In genomic region chr5:123470784-123471400, GRCm38 (mm10) we compare ENCODE assay signal across 12 mouse cellular contexts. TPM values are rescaled to one million over a fixed set of nuclear protein-coding genes. Genes with fewer than 3 reads are reported as not detected.
A peak's percentile ranks its signal among the peaks of the same experiment; 100 is the strongest.
DNase-seq lines count a peak whose midpoint lies in the region; ATAC-seq and TF ChIP-seq lines count a peak whose summit lies in the region.
"Had no signal": no experiment of that assay in that cellular context is flagged by ENCODE, and none has a peak within 500 bp of the region (broad histone marks: within the 10 kb centered on the region; RNA-seq: fewer than 3 reads in every experiment).

No protein-coding gene starts in this region.

- intact Hi-C loops in heart, postnatal 14 days (cut with DNase I): no loop called here

- TF ChIP-seq EP300 in heart, postnatal 0 days (IDR thresholded peaks at IDR 0.05; ENCODE audit: low read depth): no peak

- ATAC-seq in heart, postnatal 0 days (ENCODE audit: insufficient read depth, low read depth): no peak
- peak; percentile 92 for ATAC-seq in CD4-positive, CD25-positive, alpha-beta regulatory T cell, adult 4 months
- ATAC-seq in embryonic facial prominence, embryonic 13.5 days (ENCODE audit: insufficient number of reproducible peaks, insufficient read depth, low FRiP score, low TSS enrichment, low read depth): no peak
- ATAC-seq in liver, embryonic 16.5 days (ENCODE audit: low read depth): no peak
- no peak for ATAC-seq in forebrain, embryonic 12.5 days (ENCODE audit: low FRiP score)
- ATAC-seq in erythroid progenitor cell, adult 5-6 weeks (replicated peaks; ENCODE audit: low FRiP score, poor library complexity, severe bottlenecking): no peak

- no peaks in the 10 kb centered on the region for H3K27me3 ChIP-seq in heart, postnatal 0 days (ENCODE audit: control insufficient read depth, insufficient read depth, low read length)
- no peaks in the 10 kb centered on the region for H3K27me3 ChIP-seq in embryonic facial prominence, embryonic 13.5 days
- H3K27me3 ChIP-seq in liver, embryonic 16.5 days (ENCODE audit: control insufficient read depth, insufficient read depth, low read depth, low read length): no peaks in the 10 kb centered on the region
- H3K27me3 ChIP-seq in forebrain, embryonic 12.5 days: no peaks in the 10 kb centered on the region

- no peak overlapping the region for H3K27ac ChIP-seq in heart, postnatal 0 days (ENCODE audit: low read depth)
- no peak overlapping the region for H3K27ac ChIP-seq in embryonic facial prominence, embryonic 13.5 days
- H3K27ac ChIP-seq in liver, embryonic 16.5 days (ENCODE audit: low read length): no peak overlapping the region
- H3K27ac ChIP-seq in forebrain, embryonic 12.5 days: no peak overlapping the region

- H3K4me1 ChIP-seq in heart, postnatal 0 days (ENCODE audit: control insufficient read depth, insufficient read depth): peaks cover 6% of the 10 kb centered on the region; the same call in 1 of the 2 replicates
- no peaks in the 10 kb centered on the region for H3K4me1 ChIP-seq in embryonic facial prominence, embryonic 13.5 days
- H3K4me1 ChIP-seq in liver, embryonic 16.5 days (ENCODE audit: control insufficient read depth, low read depth, low read length): no peaks in the 10 kb centered on the region
- no peaks in the 10 kb centered on the region; the same call in 1 of the 2 replicates for H3K4me1 ChIP-seq in forebrain, embryonic 12.5 days

- H3K4me2 ChIP-seq in heart, postnatal 0 days (ENCODE audit: low read depth, low read length): peak overlapping the region; percentile 56
- H3K4me2 ChIP-seq in embryonic facial prominence, embryonic 13.5 days: no peak overlapping the region
- 0 out of 2 replicates have a peak overlapping the region, but pooled peaks have one; percentile 4 for H3K4me2 ChIP-seq in liver, embryonic 16.5 days (ENCODE audit: low read depth, low read length)
- no peak overlapping the region for H3K4me2 ChIP-seq in forebrain, embryonic 12.5 days

- DNase-seq in heart, postnatal 0 days (ENCODE audit: low spot score): no peak
- no peak for DNase-seq in heart, postnatal 14 days
- no peak for DNase-seq in urinary bladder, postnatal 10 days (ENCODE audit: low spot score)
- DNase-seq: cerebellum, adult 18-20 months had no signal

- no peaks in the 10 kb centered on the region for H3K9me3 ChIP-seq in heart, postnatal 0 days (replicated peaks; ENCODE audit: control insufficient read depth, low read length)
- H3K9me3 ChIP-seq in embryonic facial prominence, embryonic 13.5 days: no peaks in the 10 kb centered on the region
- H3K9me3 ChIP-seq in liver, embryonic 16.5 days (replicated peaks; ENCODE audit: control insufficient read depth, low read length): no peaks in the 10 kb centered on the region
- H3K9me3 ChIP-seq in forebrain, embryonic 12.5 days: no peaks in the 10 kb centered on the region

- peak overlapping the region; percentile 17; the same call in 1 of the 2 replicates for H3K4me3 ChIP-seq in heart, postnatal 0 days (ENCODE audit: low read depth, low read length)
- no peak overlapping the region for H3K4me3 ChIP-seq in embryonic facial prominence, embryonic 13.5 days
- H3K4me3 ChIP-seq in liver, embryonic 16.5 days (ENCODE audit: low read depth, low read length): no peak overlapping the region
- H3K4me3 ChIP-seq in forebrain, embryonic 12.5 days (replicated peaks): no peak overlapping the region

- no peaks in the 10 kb centered on the region for H3K36me3 ChIP-seq in heart, postnatal 0 days (replicated peaks; ENCODE audit: control insufficient read depth, insufficient read depth, low read length)
- H3K36me3 ChIP-seq in embryonic facial prominence, embryonic 13.5 days: no peaks in the 10 kb centered on the region
- no peaks in the 10 kb centered on the region for H3K36me3 ChIP-seq in liver, embryonic 16.5 days (ENCODE audit: control insufficient read depth, insufficient read depth)
- H3K36me3 ChIP-seq in forebrain, embryonic 12.5 days (replicated peaks): no peaks in the 10 kb centered on the region

- 11% methylated on average over 10 of the region's 10 CpGs for WGBS in heart, postnatal 0 days
- WGBS in embryonic facial prominence, embryonic 13.5 days: 62% methylated on average over 10 of the region's 10 CpGs
- WGBS in liver, embryonic 16.5 days (ENCODE audit: insufficient replicate concordance): 1% methylated on average over 10 of the region's 10 CpGs
- 74% methylated on average over 10 of the region's 10 CpGs for WGBS in forebrain, embryonic 12.5 days

- 0 out of 2 replicates have a peak overlapping the region, but pooled peaks have one; percentile 37 for H3K9ac ChIP-seq in heart, postnatal 0 days (replicated peaks; ENCODE audit: low read depth, low read length)
- peak overlapping the region; percentile 32; the same call in 1 of the 2 replicates for H3K9ac ChIP-seq in embryonic facial prominence, embryonic 13.5 days
- H3K9ac ChIP-seq in liver, embryonic 16.5 days (ENCODE audit: low read depth, low read length): no peak overlapping the region
- no peak overlapping the region for H3K9ac ChIP-seq in forebrain, embryonic 12.5 days

- TF ChIP-seq CTCF in heart, postnatal 0 days (IDR thresholded peaks at IDR 0.05; ENCODE audit: low read depth): no peak

RNA-seq across cellular contexts. Expression of gene Lrrc43, which starts 18.2 kb away (rescaled TPM):
- not detected in 2 replicates for total RNA-seq in heart, postnatal 0 days (2014; rRNA removed; ENCODE audit: low replicate concordance)
- polyA plus RNA-seq in heart, postnatal 0 days (2015; fragmentation: Nextera tagmentation; extraction: Ambion mirVana): 0.05 TPM in 1 of 2 replicates, not detected in the other
- total RNA-seq in heart, postnatal 14 days (2021): under 1 TPM in 1 of 2 experiments, not detected in 1; 0.22 TPM
- polyA plus RNA-seq in CD4-positive, CD25-positive, alpha-beta regulatory T cell, adult 4 months (2017; shearing (Covaris generic)): not detected
- 0.12 TPM in 1 of 2 replicates, not detected in the other for polyA plus RNA-seq in embryonic facial prominence, embryonic 13.5 days (2015; fragmentation: Nextera tagmentation; extraction: Ambion mirVana)
- polyA plus RNA-seq in liver, embryonic 16.5 days (2015; fragmentation: Nextera tagmentation; extraction: Ambion mirVana): not detected in 2 replicates
- not detected in 2 replicates for polyA plus RNA-seq in forebrain, embryonic 12.5 days (2016; fragmentation: Nextera tagmentation; extraction: Ambion mirVana)
- total RNA-seq in erythroid progenitor cell, adult 5-6 weeks (2015; ENCODE audit: low replicate concordance): not detected in 2 replicates
- not detected in 2 replicates for total RNA-seq in erythroid progenitor cell, adult 5-6 weeks (2017; ENCODE audit: low replicate concordance)
- total RNA-seq: ES-E14 had no signal

RNA-seq across cellular contexts. Expression of gene Il31, which starts 18.4 kb away (rescaled TPM):
- not detected in 2 replicates for total RNA-seq in heart, postnatal 0 days (2014; rRNA removed; ENCODE audit: low replicate concordance)
- polyA plus RNA-seq in heart, postnatal 0 days (2015; fragmentation: Nextera tagmentation; extraction: Ambion mirVana): not detected in 2 replicates
- total RNA-seq in heart, postnatal 14 days (2021): not detected
- not detected for polyA plus RNA-seq in CD4-positive, CD25-positive, alpha-beta regulatory T cell, adult 4 months (2017; shearing (Covaris generic))
- polyA plus RNA-seq in embryonic facial prominence, embryonic 13.5 days (2015; fragmentation: Nextera tagmentation; extraction: Ambion mirVana): not detected in 2 replicates
- not detected in 2 replicates for polyA plus RNA-seq in liver, embryonic 16.5 days (2015; fragmentation: Nextera tagmentation; extraction: Ambion mirVana)
- not detected in 2 replicates for polyA plus RNA-seq in forebrain, embryonic 12.5 days (2016; fragmentation: Nextera tagmentation; extraction: Ambion mirVana)
- total RNA-seq in erythroid progenitor cell, adult 5-6 weeks (2015; ENCODE audit: low replicate concordance): not detected in 2 replicates
- not detected in 2 replicates for total RNA-seq in erythroid progenitor cell, adult 5-6 weeks (2017; ENCODE audit: low replicate concordance)
- total RNA-seq: ES-E14; left cerebral cortex, postnatal 36 days had no signal
- polyA plus RNA-seq: gonadal fat pad, adult 2 months had no signal

RNA-seq across cellular contexts. Expression of gene B3gnt4, which starts 39.4 kb away (rescaled TPM):
- not detected in 2 replicates for total RNA-seq in heart, postnatal 0 days (2014; rRNA removed; ENCODE audit: low replicate concordance)
- polyA plus RNA-seq in heart, postnatal 0 days (2015; fragmentation: Nextera tagmentation; extraction: Ambion mirVana): not detected in 2 replicates
- total RNA-seq in heart, postnatal 14 days (2021): not detected
- 1 to 10 TPM in 1 of 2 experiments, not detected in 1; 1.4 TPM for polyA plus RNA-seq in CD4-positive, CD25-positive, alpha-beta regulatory T cell, adult 4 months (2017; shearing (Covaris generic))
- 1.3 and 1.6 TPM in 2 replicates for polyA plus RNA-seq in embryonic facial prominence, embryonic 13.5 days (2015; fragmentation: Nextera tagmentation; extraction: Ambion mirVana)
- 0.11 TPM in 1 of 2 replicates, not detected in the other for polyA plus RNA-seq in liver, embryonic 16.5 days (2015; fragmentation: Nextera tagmentation; extraction: Ambion mirVana)
- polyA plus RNA-seq in forebrain, embryonic 12.5 days (2016; fragmentation: Nextera tagmentation; extraction: Ambion mirVana): 1.8 and 2.1 TPM in 2 replicates
- total RNA-seq in erythroid progenitor cell, adult 5-6 weeks (2015; ENCODE audit: low replicate concordance): not detected in 2 replicates
- total RNA-seq in erythroid progenitor cell, adult 5-6 weeks (2017; ENCODE audit: low replicate concordance): not detected in 2 replicates

RNA-seq across cellular contexts. Expression of gene Diablo, which starts 53.1 kb away (rescaled TPM):
- total RNA-seq in heart, postnatal 0 days (2014; rRNA removed; ENCODE audit: low replicate concordance): 79.1 and 99.4 TPM in 2 replicates
- 105 and 107 TPM in 2 replicates for polyA plus RNA-seq in heart, postnatal 0 days (2015; fragmentation: Nextera tagmentation; extraction: Ambion mirVana)
- total RNA-seq in heart, postnatal 14 days (2021): 10 to 100 TPM; 64.9 to 67.0 TPM
- polyA plus RNA-seq in CD4-positive, CD25-positive, alpha-beta regulatory T cell, adult 4 months (2017; shearing (Covaris generic)): 10 to 100 TPM; 85.0 to 99.0 TPM
- polyA plus RNA-seq in embryonic facial prominence, embryonic 13.5 days (2015; fragmentation: Nextera tagmentation; extraction: Ambion mirVana): 116 and 125 TPM in 2 replicates
- 49.1 TPM in 2 replicates for polyA plus RNA-seq in liver, embryonic 16.5 days (2015; fragmentation: Nextera tagmentation; extraction: Ambion mirVana)
- polyA plus RNA-seq in forebrain, embryonic 12.5 days (2016; fragmentation: Nextera tagmentation; extraction: Ambion mirVana): 128 and 135 TPM in 2 replicates
- 13.0 and 28.8 TPM in 2 replicates for total RNA-seq in erythroid progenitor cell, adult 5-6 weeks (2015; ENCODE audit: low replicate concordance)
- 27.0 and 49.5 TPM in 2 replicates for total RNA-seq in erythroid progenitor cell, adult 5-6 weeks (2017; ENCODE audit: low replicate concordance)

RNA-seq across cellular contexts. Expression of gene Gm49027, which starts 54.4 kb away (rescaled TPM):
- total RNA-seq in heart, postnatal 0 days (2014; rRNA removed; ENCODE audit: low replicate concordance): 1.1 TPM in 1 of 2 replicates, not detected in the other
- polyA plus RNA-seq in heart, postnatal 0 days (2015; fragmentation: Nextera tagmentation; extraction: Ambion mirVana): 0.15 TPM in 1 of 2 replicates, not detected in the other
- total RNA-seq in heart, postnatal 14 days (2021): 1 to 10 TPM in 1 of 2 experiments, not detected in 1; 1.3 TPM
- polyA plus RNA-seq in CD4-positive, CD25-positive, alpha-beta regulatory T cell, adult 4 months (2017; shearing (Covaris generic)): not detected
- 0.49 and 0.95 TPM in 2 replicates for polyA plus RNA-seq in embryonic facial prominence, embryonic 13.5 days (2015; fragmentation: Nextera tagmentation; extraction: Ambion mirVana)
- 0.06 and 0.28 TPM in 2 replicates for polyA plus RNA-seq in liver, embryonic 16.5 days (2015; fragmentation: Nextera tagmentation; extraction: Ambion mirVana)
- 0.38 and 0.69 TPM in 2 replicates for polyA plus RNA-seq in forebrain, embryonic 12.5 days (2016; fragmentation: Nextera tagmentation; extraction: Ambion mirVana)
- not detected in 2 replicates for total RNA-seq in erythroid progenitor cell, adult 5-6 weeks (2015; ENCODE audit: low replicate concordance)
- not detected in 2 replicates for total RNA-seq in erythroid progenitor cell, adult 5-6 weeks (2017; ENCODE audit: low replicate concordance)

Comparison
In these comparisons a context has a peak if more than half of its experiments do, and no peak if none do; other contexts are left out.
1. H3K4me2 ChIP-seq: peak in heart, postnatal 0 days (single experiment) and liver, embryonic 16.5 days (single experiment); none in embryonic facial prominence, embryonic 13.5 days (single experiment) and forebrain, embryonic 12.5 days (single experiment).
2. H3K9ac ChIP-seq: peak in heart, postnatal 0 days (single experiment) and embryonic facial prominence, embryonic 13.5 days (single experiment); none in liver, embryonic 16.5 days (single experiment) and forebrain, embryonic 12.5 days (single experiment).